Mouse (Mus musculus) liver, adult 2 months (tissue): ENCODE measurements around the gene Qsox2.

Experiments
- CTCF ChIP-seq: fragments of 200-500 bp; IDR thresholded peaks from 2 replicates; pipeline ENCODE4 v1.5.1; 2011; ENCODE audit warnings: low read depth, low read length, control low read depth
- POLR2A ChIP-seq: fragments of 200-500 bp; IDR thresholded peaks from 2 replicates; pipeline ENCODE4 v1.6.1; 2011; ENCODE audit warnings: low read length, control low read depth; ENCODE audit not compliant: insufficient read depth; ENCODE audit errors: extremely low read depth

DNA sequence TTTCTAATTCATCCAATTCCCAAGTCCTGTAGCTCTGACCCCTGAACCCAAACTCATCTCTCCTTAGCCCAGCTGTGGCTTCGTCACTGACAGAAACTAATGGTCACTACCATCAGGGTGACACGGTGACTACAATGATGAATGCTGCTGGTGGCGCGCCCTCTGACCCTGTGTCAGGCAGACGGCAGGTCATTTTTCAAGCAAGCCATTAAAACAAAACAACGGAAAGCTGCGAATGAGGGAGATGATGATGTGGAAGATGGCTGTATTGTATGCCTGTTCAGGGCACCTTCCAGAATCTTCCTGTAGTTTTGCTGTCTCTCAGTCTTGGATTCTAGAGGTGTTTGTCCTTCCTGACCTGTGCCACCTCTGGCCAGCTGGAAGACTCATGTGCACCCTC, 49.1 kb upstream of the Qsox2 start:
- TF ChIP-seq POLR2A, result no peak
- TF ChIP-seq CTCF, result no peak
